Mouse (Mus musculus) lung, postnatal 25 days (tissue): ENCODE data around the gene Mex3b.

Experiments used
- DNase-seq: peaks from one replicate; pipeline ENCODE4 v3.0.0; 2022; ENCODE audit warnings: low spot score

Mex3b gene

GRCm38 (mm10) chr7:82867271-82868121, at the start of gene Mex3b:
Gene Mex3b, plus strand, starts transcription at chr7:82867333.
- DNase-seq: no peak

GRCm38 (mm10) chr7:82819541-82819940, 47.6 kb upstream of the Mex3b start:
- DNase-seq: no peak

GRCm38 (mm10) chr7:82820661-82821060, 46.5 kb upstream of the Mex3b start:
- DNase-seq: no peak

- DNase-seq: no peak
These were observed 45.6 kb upstream of the Mex3b start for GRCm38 (mm10) chr7:82821501-82821900.

GRCm38 (mm10) chr7:82822528-82822927, 44.6 kb upstream of the Mex3b start:
- no peak for DNase-seq

- DNase-seq: no peak
These were observed 38.9 kb upstream of the Mex3b start for GRCm38 (mm10) chr7:82828193-82828592.

GRCm38 (mm10) chr7:82829516-82829915, 37.6 kb upstream of the Mex3b start:
- DNase-seq: no peak

GRCm38 (mm10) chr7:82834471-82834870, 32.7 kb upstream of the Mex3b start:
- peak; percentile 18 for DNase-seq

GRCm38 (mm10) chr7:82838414-82838813, 28.7 kb upstream of the Mex3b start:
- no peak for DNase-seq

- peak; percentile 28 for DNase-seq
These were observed 28.0 kb upstream of the Mex3b start for GRCm38 (mm10) chr7:82838965-82839675.

GRCm38 (mm10) chr7:82842222-82842920, 24.8 kb upstream of the Mex3b start:
- no peak for DNase-seq

- DNase-seq: no peak
These were observed 16.4 kb upstream of the Mex3b start for GRCm38 (mm10) chr7:82850756-82851155.

GRCm38 (mm10) chr7:82851670-82852069, 15.5 kb upstream of the Mex3b start:
- no peak for DNase-seq

GRCm38 (mm10) chr7:82854195-82854766, 12.9 kb upstream of the Mex3b start:
- no peak for DNase-seq

GRCm38 (mm10) chr7:82858611-82859010, 8.5 kb upstream of the Mex3b start:
- no peak for DNase-seq

- DNase-seq: no peak
These were observed 6.5 kb upstream of the Mex3b start for GRCm38 (mm10) chr7:82860626-82861025.

- no peak for DNase-seq
These were observed 3.8 kb upstream of the Mex3b start for GRCm38 (mm10) chr7:82863341-82863740.

- no peak for DNase-seq
These were observed 2.7 kb upstream of the Mex3b start for GRCm38 (mm10) chr7:82864260-82864990.

- no peak for DNase-seq
These were observed 2.0 kb upstream of the Mex3b start for GRCm38 (mm10) chr7:82864991-82865771.

GRCm38 (mm10) chr7:82865834-82866485, 1.2 kb upstream of the Mex3b start:
- DNase-seq: peak; percentile 98
